Mouse (Mus musculus) small intestine, adult 2 months (tissue): ENCODE measurements at regions not wholly inside any gene's neighbourhood (a gene's known extent, or its start where the extent isn't known, plus 50 kb on each side); places are given as distances from the start of the nearest gene placed in this dataset.

ENCODE experiments used
- CTCF ChIP-seq: fragments of 200-500 bp; IDR thresholded peaks from 2 replicates; pipeline ENCODE4 v1.5.1; 2012; ENCODE audit warnings: low read depth, mild to moderate bottlenecking, control low read depth, inconsistent platforms, low read length, moderate library complexity, mixed read lengths; ENCODE audit not compliant: insufficient replicate concordance, insufficient read length; ENCODE audit errors: extremely low read depth
- POLR2A ChIP-seq: fragments of 200-500 bp; IDR thresholded peaks from 2 replicates; pipeline ENCODE4 v1.6.1; 2012; ENCODE audit warnings: low read depth, mild to moderate bottlenecking, control low read depth, inconsistent platforms, low read length, moderate library complexity

DNA sequence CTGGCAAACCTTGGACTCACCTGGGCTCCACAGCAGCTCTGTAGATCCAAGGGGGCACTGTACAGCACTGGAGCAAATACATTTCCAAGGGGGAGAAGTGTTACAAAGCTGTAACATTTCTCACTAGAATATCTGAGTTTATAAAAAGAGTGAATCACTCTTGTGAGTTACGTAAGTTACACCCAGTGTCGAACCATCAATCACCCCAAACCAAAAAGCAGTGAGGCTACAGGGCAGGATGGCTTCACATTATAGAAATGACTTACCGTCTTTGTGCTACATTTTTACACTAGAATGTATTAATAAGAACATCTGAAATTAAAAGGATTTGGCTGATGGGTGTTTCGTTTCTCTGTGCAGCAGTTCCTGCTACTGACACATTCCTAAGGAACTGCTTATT is 156.7 kb upstream of the Klf14 start:
- TF ChIP-seq CTCF, result no peak
- TF ChIP-seq POLR2A, result no peak
